Mouse (Mus musculus) liver, adult 2 months (tissue): ENCODE measurements around the gene Tsc22d4.

Experiments
- CTCF ChIP-seq: fragments of 200-500 bp; IDR thresholded peaks from 2 replicates; pipeline ENCODE4 v1.5.1; 2011; ENCODE audit warnings: low read depth, low read length, control low read depth
- POLR2A ChIP-seq: fragments of 200-500 bp; IDR thresholded peaks from 2 replicates; pipeline ENCODE4 v1.6.1; 2011; ENCODE audit warnings: low read length, control low read depth; ENCODE audit not compliant: insufficient read depth; ENCODE audit errors: extremely low read depth

- TF ChIP-seq CTCF (peak; percentile 85), POLR2A (0 out of 2 replicates have a peak, but pooled peaks have one; percentile 53)
Measured at GRCm38 (mm10) chr5:137787151-137787928, 41.8 kb downstream of the Tsc22d4 start, which contains the start of the genes Mepce and Zcwpw1.
